Mouse (Mus musculus) liver, postnatal 0 days (tissue): ENCODE measurements around the gene Actl11. TPM values are rescaled to one million over a fixed set of nuclear protein-coding genes. Genes with fewer than 3 reads are reported as not detected.

ENCODE experiments used
- ATAC-seq: fragments of 200-750 bp; cut with Nextera tagmentation; 2 replicates; pipeline ENCODE4 v1.8.0; 2017; ENCODE audit warnings: mild to moderate bottlenecking, moderate library complexity
- DNase-seq: peaks from one replicate; pipeline ENCODE4 v3.0.0-alpha.2; 2016
- H3K27ac ChIP-seq: fragments of 300-500 bp; sonication (generic); 2 replicates; pipeline ENCODE4 v1.5.1; 2014; ENCODE audit warnings: antibody characterized with exemption, moderate library complexity, mild to moderate bottlenecking, low read depth
- H3K27me3 ChIP-seq: fragments of 300-500 bp; sonication (generic); 2 replicates; pipeline ENCODE4 v1.6.1; 2014; ENCODE audit warnings: low read length, control low read depth, mixed read lengths; ENCODE audit not compliant: insufficient read depth
- H3K36me3 ChIP-seq: fragments of 300-500 bp; sonication (generic); replicated peaks from 2 replicates; pipeline ENCODE4 v1.6.1; 2014; ENCODE audit warnings: mild to moderate bottlenecking, control low read depth, low read length, moderate library complexity, mixed read lengths; ENCODE audit not compliant: insufficient read depth
- H3K4me1 ChIP-seq: fragments of 300-500 bp; sonication (generic); 2 replicates; pipeline ENCODE4 v1.6.1; 2014; ENCODE audit warnings: antibody characterized with exemption, mild to moderate bottlenecking, control low read depth; ENCODE audit not compliant: insufficient read depth
- H3K4me2 ChIP-seq: fragments of 300-500 bp; sonication (generic); 2 replicates; pipeline ENCODE4 v1.6.1; 2014; ENCODE audit warnings: low read depth, mild to moderate bottlenecking, low read length, moderate library complexity, mixed read lengths
- H3K4me3 ChIP-seq: fragments of 300-500 bp; sonication (generic); 2 replicates; pipeline ENCODE4 v1.5.1; 2014; ENCODE audit warnings: low read depth, low read length
- H3K9ac ChIP-seq: fragments of 300-500 bp; sonication (generic); replicated peaks from 2 replicates; pipeline ENCODE4 v1.6.1; 2014; ENCODE audit warnings: mild to moderate bottlenecking, moderate library complexity
- H3K9me3 ChIP-seq: fragments of 300-500 bp; sonication (generic); 2 replicates; pipeline ENCODE4 v1.6.1; 2016; ENCODE audit warnings: mild to moderate bottlenecking, control low read depth, low read length, mixed read lengths
- CTCF ChIP-seq: sonication (generic); IDR thresholded peaks from 2 replicates; pipeline ENCODE4 v1.5.1; 2016; ENCODE audit warnings: antibody characterized with exemption, low read depth
- EP300 ChIP-seq: IDR thresholded peaks from 2 replicates; pipeline ENCODE4 v1.6.1; 2016; ENCODE audit warnings: antibody characterized with exemption, low read depth, mild to moderate bottlenecking
- WGBS: fragments of 180-500 bp; shearing (Covaris S2); extraction: QIAGEN DNeasy Blood & Tissue Kit; methylation state at CpG from one replicate; pipeline ENCODE4 v1.1.7; 2014; ENCODE audit not compliant: insufficient replicate concordance; 5-methylcytosine and 5-hydroxymethylcytosine counted together
- polyA plus RNA-seq: library from polyadenylated mRNA; unstranded; fragments of >200 nt; fragmentation: Nextera tagmentation; extraction: Ambion mirVana; gene quantifications from 2 replicates; pipeline ENCODE4 v1.2.1, GENCODE M21; 2015

Gene Actl11
- polyA plus RNA-seq, 1 experiment from 2014 or later, result not detected

DNA sequence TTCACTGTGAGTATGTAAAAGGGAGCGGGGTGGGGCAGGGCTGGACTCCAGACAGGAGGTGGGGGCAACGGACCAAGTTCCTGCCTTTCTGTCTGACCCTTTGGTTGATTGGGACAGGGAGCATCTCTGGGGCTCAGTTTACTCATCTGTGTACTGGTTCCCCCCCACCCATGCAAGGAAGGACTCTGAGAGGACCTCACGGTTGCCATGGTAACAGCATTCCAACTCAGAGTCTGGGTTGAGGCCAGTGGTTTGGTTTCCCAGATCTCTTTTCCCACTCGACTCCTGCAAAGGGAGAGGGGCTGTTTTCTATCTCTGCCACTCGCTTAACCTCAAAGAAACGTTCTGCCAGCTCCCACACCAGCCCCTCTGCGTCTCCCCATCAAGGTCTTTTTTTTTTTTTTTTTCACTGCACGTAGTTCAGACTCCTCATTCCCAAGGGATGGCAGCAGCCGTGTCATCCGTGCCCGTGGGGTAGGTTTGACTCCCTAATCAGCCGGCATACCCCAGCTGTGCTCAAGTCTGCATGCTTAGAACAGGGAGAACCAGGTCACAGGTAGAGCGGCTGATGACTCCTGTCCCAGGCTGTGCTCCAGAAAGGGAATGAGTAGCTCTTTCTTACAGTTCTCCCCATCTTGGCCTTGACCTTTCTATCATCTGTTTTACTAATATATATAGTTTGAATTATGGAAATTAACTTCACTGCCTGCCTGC is 10.2 kb upstream of the Actl11 start:
- no peaks in the 10 kb centered on the region for H3K4me1 ChIP-seq
- ATAC-seq (no peak), DNase-seq (no peak)
- no peak overlapping the region for H3K9ac ChIP-seq
- no peak overlapping the region for H3K4me2 ChIP-seq
- H3K36me3 ChIP-seq, result 0 out of 2 replicates have a peak, but pooled peaks cover 2% of the 10 kb centered on the region
- no peak overlapping the region for H3K27ac ChIP-seq
- TF ChIP-seq CTCF, result no peak
- TF ChIP-seq EP300, result no peak
- 47% methylated on average over 13 of the region's 13 CpGs for WGBS
- no peaks in the 10 kb centered on the region for H3K27me3 ChIP-seq
- H3K9me3 ChIP-seq, result no peaks in the 10 kb centered on the region
- no peak overlapping the region for H3K4me3 ChIP-seq

GRCm38 (mm10) chr9:107918884-107919283 is 9.4 kb upstream of the Actl11 start:
- TF ChIP-seq EP300 (no peak), CTCF (no peak)
- peaks cover 3% of the 10 kb centered on the region; the same call in 1 of the 2 replicates for H3K4me1 ChIP-seq
- no peaks in the 10 kb centered on the region for H3K9me3 ChIP-seq
- 77% methylated on average over 6 of the region's 6 CpGs for WGBS
- no peaks in the 10 kb centered on the region for H3K27me3 ChIP-seq
- no peak overlapping the region for H3K4me3 ChIP-seq
- no peak for DNase-seq
- H3K27ac ChIP-seq, result no peak overlapping the region
- 0 out of 2 replicates have a peak, but pooled peaks cover 2% of the 10 kb centered on the region for H3K36me3 ChIP-seq
- no peak for ATAC-seq
- no peak overlapping the region for H3K9ac ChIP-seq
- H3K4me2 ChIP-seq, result no peak overlapping the region

DNA sequence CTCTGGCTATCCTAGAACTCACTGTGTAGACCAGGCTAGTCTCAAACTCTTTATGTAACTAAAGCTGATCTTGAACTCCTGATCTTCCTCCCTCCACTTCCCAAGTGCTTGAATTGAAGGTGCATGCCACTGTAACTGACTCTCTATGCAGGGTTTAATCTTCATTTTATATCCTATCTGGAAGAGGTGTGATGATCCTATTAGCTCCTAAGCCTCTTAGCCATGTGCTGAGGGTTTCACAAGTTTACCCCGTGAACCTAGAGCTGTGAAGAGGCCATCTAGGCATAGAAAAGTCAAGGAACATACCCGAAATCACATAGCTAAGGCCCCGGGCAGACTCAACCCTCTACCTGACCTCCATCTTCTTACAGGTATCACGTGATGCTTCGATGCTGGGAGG is 8.8 kb upstream of the Actl11 start:
- ATAC-seq, result no peak
- H3K27me3 ChIP-seq, result no peaks in the 10 kb centered on the region
- H3K27ac ChIP-seq, result no peak overlapping the region
- H3K9ac ChIP-seq, result no peak overlapping the region
- H3K4me2 ChIP-seq, result no peak overlapping the region
- 68% methylated on average over 5 of the region's 5 CpGs for WGBS
- no peak for DNase-seq
- H3K4me1 ChIP-seq, result peaks cover 3% of the 10 kb centered on the region; the same call in 1 of the 2 replicates
- H3K36me3 ChIP-seq, result 0 out of 2 replicates have a peak, but pooled peaks cover 2% of the 10 kb centered on the region
- H3K9me3 ChIP-seq, result no peaks in the 10 kb centered on the region
- no peak overlapping the region for H3K4me3 ChIP-seq
- TF ChIP-seq CTCF (no peak), EP300 (no peak)

DNA sequence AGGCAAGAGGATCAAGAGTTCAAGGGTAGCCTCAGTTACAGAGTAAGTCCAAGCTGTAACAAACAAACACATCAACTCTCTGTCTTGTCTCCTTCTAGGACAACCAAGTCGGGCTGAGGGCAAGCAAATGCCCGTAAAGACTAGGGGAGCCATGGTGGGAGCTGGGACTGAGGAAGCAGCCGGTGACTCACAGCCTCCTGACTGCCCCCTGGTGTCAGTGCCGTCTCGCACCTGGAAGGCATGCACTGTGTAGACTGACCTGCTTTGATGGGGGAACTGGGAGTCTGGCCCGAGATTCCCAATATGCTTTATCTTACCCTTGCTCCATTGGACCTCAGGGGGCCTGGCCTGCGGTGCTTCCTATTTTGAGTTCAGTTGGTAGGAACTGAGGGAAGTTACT is 5.2 kb upstream of the Actl11 start:
- DNase-seq (peak; percentile 70), ATAC-seq (peak; percentile 64; the same call in 1 of the 2 replicates)
- H3K27ac ChIP-seq, result no peak overlapping the region
- WGBS, result 30% methylated on average over 7 of the region's 7 CpGs
- TF ChIP-seq EP300 (no peak), CTCF (peak; percentile 73)
- H3K4me1 ChIP-seq, result peaks cover 3% of the 10 kb centered on the region; the same call in 1 of the 2 replicates
- H3K9me3 ChIP-seq, result no peaks in the 10 kb centered on the region
- H3K4me2 ChIP-seq, result no peak overlapping the region
- no peak overlapping the region for H3K9ac ChIP-seq
- 0 out of 2 replicates have a peak, but pooled peaks cover 2% of the 10 kb centered on the region for H3K27me3 ChIP-seq
- H3K36me3 ChIP-seq, result 0 out of 2 replicates have a peak, but pooled peaks cover 2% of the 10 kb centered on the region
- H3K4me3 ChIP-seq, result no peak overlapping the region

DNA sequence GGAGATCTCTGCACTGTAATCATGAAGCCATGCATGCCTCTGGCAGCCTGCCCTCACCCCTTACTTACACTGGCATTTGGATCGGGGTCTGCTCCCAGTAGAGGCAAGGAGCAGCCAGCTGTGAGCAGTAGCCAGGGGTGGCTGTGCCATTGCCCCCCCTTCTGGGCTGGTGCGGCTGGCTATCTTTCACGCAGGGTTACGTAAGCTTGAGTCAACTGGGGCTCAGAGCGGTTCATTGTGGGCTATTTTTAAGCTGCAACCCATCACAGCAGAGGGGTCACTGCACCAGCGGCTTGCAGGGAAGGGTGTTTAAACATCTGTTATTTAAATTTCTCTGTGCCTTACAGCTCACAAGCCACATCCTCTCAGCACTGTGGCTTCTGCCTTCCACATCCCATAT is 4.3 kb upstream of the Actl11 start:
- H3K27ac ChIP-seq, result no peak overlapping the region
- DNase-seq, result no peak
- H3K9me3 ChIP-seq, result no peaks in the 10 kb centered on the region
- TF ChIP-seq EP300 (no peak), CTCF (no peak)
- H3K9ac ChIP-seq, result no peak overlapping the region
- no peak overlapping the region for H3K4me3 ChIP-seq
- no peaks in the 10 kb centered on the region for H3K36me3 ChIP-seq
- WGBS, result 15% methylated on average over 6 of the region's 6 CpGs
- H3K4me1 ChIP-seq, result peaks cover 3% of the 10 kb centered on the region; the same call in 1 of the 2 replicates
- peak; percentile 40; the same call in 1 of the 2 replicates for ATAC-seq
- H3K4me2 ChIP-seq, result no peak overlapping the region
- 0 out of 2 replicates have a peak, but pooled peaks cover 2% of the 10 kb centered on the region for H3K27me3 ChIP-seq

GRCm38 (mm10) chr9:107925251-107925650 is 3.0 kb upstream of the Actl11 start:
- ATAC-seq (no peak), DNase-seq (no peak)
- peaks cover 3% of the 10 kb centered on the region; the same call in 1 of the 2 replicates for H3K4me1 ChIP-seq
- H3K27me3 ChIP-seq, result 0 out of 2 replicates have a peak, but pooled peaks cover 2% of the 10 kb centered on the region
- no peak for TF ChIP-seq EP300
- no peaks in the 10 kb centered on the region for H3K9me3 ChIP-seq
- H3K4me3 ChIP-seq, result no peak overlapping the region
- H3K36me3 ChIP-seq, result no peaks in the 10 kb centered on the region
- 41% methylated on average over 3 of the region's 3 CpGs for WGBS
- no peak overlapping the region for H3K4me2 ChIP-seq
- H3K27ac ChIP-seq, result no peak overlapping the region
- no peak overlapping the region for H3K9ac ChIP-seq
